In the genomic region with DNA sequence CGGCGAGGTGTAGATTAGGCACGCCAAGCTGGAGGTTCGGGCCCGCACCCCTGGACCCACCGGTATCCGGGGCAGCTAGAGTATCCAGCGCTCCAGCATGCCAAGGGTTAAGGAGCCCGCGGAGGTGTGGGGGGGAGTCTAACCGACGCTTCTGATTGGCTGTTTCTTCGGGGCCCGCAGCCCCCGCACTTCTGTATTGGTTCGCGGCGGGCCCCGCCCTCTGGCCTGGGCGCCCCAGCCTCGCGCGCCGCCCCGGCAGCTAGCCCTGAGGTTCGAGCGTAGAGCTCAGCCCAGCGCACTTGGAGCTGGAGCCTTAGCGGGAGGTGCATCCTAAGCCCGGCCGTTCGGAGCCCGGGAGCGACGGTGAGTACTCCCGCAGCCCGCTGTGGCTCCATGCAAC, we compare ENCODE assay signal across 8 mouse cellular contexts. TPM values are rescaled to one million over a fixed set of nuclear protein-coding genes. Genes with fewer than 3 reads are reported as not detected.
DNase-seq lines count a peak whose midpoint lies in the region; TF ChIP-seq lines count a peak whose summit lies in the region.

A gene (plus strand): TSS at position 219 of the 400 bp plus-strand sequence.

- no peaks in the 10 kb centered on the region; the same call in 1 of the 2 replicates for H3K79me2 ChIP-seq in macrophage (ENCODE audit: inconsistent target)

- no peak for TF ChIP-seq CTCF in left cerebral cortex, adult 2 months (IDR thresholded peaks at IDR 0.05)

- peak within 1 kb of the TSS; percentile 95 for H3K4me3 ChIP-seq in left cerebral cortex, adult 2 months
- peak within 1 kb of the TSS; percentile 51 for H3K4me3 ChIP-seq in macrophage (ENCODE audit: inconsistent target)

- H3K27ac ChIP-seq in left cerebral cortex, adult 2 months, result peak within 1 kb of the TSS; percentile 89
- H3K27ac ChIP-seq in macrophage, result no peak within 1 kb of the TSS

- peak; percentile 95 to 98 for DNase-seq in adrenal gland, adult (ENCODE audit: inconsistent age in 2 of 2, low spot score in 1 of 2)
- peak; percentile 90 for DNase-seq in embryo, embryonic 10 days (ENCODE audit: low spot score)
- peak; percentile 88 for DNase-seq in gastrocnemius, postnatal 10 days
- DNase-seq in hindlimb bud, embryonic 11.5 days (ENCODE audit: extremely low spot score, low read depth, low spot score), result peak; percentile 69
- peak; percentile 88 to 91 for DNase-seq in left cerebral cortex, adult 2 months (ENCODE audit: extremely low spot score in 1 of 2, low spot score in 2 of 2)
- DNase-seq in right cerebral cortex, adult 18-20 months, result peak; percentile 93
- peak; percentile 89 for DNase-seq in urinary bladder, adult 2 months (ENCODE audit: low spot score)

- no peaks in the 10 kb centered on the region for H3K36me3 ChIP-seq in macrophage (ENCODE audit: inconsistent target)

- intact Hi-C loops in left cerebral cortex, adult 2 months (cut with DNase I), result no loop called here

- 1% methylated on average over 35 of the region's 37 CpGs for WGBS in macrophage (ENCODE audit: missing documents)

RNA-seq across cellular contexts. Expression of the gene that starts here (rescaled TPM):
- 10 to 100 TPM; 51.8 to 53.6 TPM for total RNA-seq in gastrocnemius, postnatal 10 days (2021)
- 10 to 100 TPM; 83.7 to 98.1 TPM for total RNA-seq in left cerebral cortex, adult 2 months (2021)
- total RNA-seq in macrophage (2018; cell fraction: chromatin; rRNA removed), result 100 to 1,000 TPM in 1 of 26 experiments, 10 to 100 TPM in 20, 1 to 10 TPM in 5; 4.7 to 106 (median 17.9) TPM
- 10 to 100 TPM; 20.8 to 88.6 (median 41.4) TPM for total RNA-seq in macrophage (2018; cell fraction: cytosol; rRNA removed)
- 100 to 1,000 TPM in 1 of 26 experiments, 10 to 100 TPM in 25; 26.0 to 107 (median 46.3) TPM for total RNA-seq in macrophage (2018; cell fraction: nucleus; rRNA removed)
- 31.0 to 41.6 TPM (median 31.7 TPM) in 3 replicates for polyA plus RNA-seq in macrophage (2018)
- 30.0 and 73.4 TPM in 2 replicates for polyA plus RNA-seq in urinary bladder, adult 2 months (2012; rRNA removed)
